Mouse (Mus musculus) hindbrain, embryonic 11.5 days (tissue): ENCODE results near the gene Lrit3. TPM values are rescaled to one million over a fixed set of nuclear protein-coding genes. Genes with fewer than 3 reads are reported as not detected.

Experiments used
- ATAC-seq: fragments of 200-750 bp; cut with Nextera tagmentation; 2 replicates; pipeline ENCODE4 v1.8.0; 2017; ENCODE audit warnings: mild to moderate bottlenecking, moderate TSS enrichment, moderate library complexity; ENCODE audit not compliant: low FRiP score
- DNase-seq: peaks from one replicate; pipeline ENCODE4 v3.0.0-alpha.2; 2015; ENCODE audit warnings: low spot score
- H3K27ac ChIP-seq: fragments of 300-500 bp; sonication (generic); 2 replicates; pipeline ENCODE4 v1.5.1; 2014; ENCODE audit warnings: mild to moderate bottlenecking, low read depth, low read length
- H3K27me3 ChIP-seq: fragments of 300-500 bp; sonication (generic); 2 replicates; pipeline ENCODE4 v1.6.1; 2014; ENCODE audit warnings: mild to moderate bottlenecking, low read length, moderate library complexity, mixed read lengths; ENCODE audit not compliant: control insufficient read depth, insufficient read depth
- H3K36me3 ChIP-seq: fragments of 300-500 bp; sonication (generic); 2 replicates; pipeline ENCODE4 v1.6.1; 2014; ENCODE audit warnings: mild to moderate bottlenecking, low read length, moderate library complexity, mixed read lengths; ENCODE audit not compliant: control insufficient read depth, insufficient read depth
- H3K4me1 ChIP-seq: fragments of 300-500 bp; sonication (generic); replicated peaks from 2 replicates; pipeline ENCODE4 v1.6.1; 2014; ENCODE audit warnings: low read length, mixed read lengths; ENCODE audit not compliant: control insufficient read depth, insufficient read depth
- H3K4me2 ChIP-seq: fragments of 300-500 bp; sonication (generic); replicated peaks from 2 replicates; pipeline ENCODE4 v1.6.1; 2014; ENCODE audit warnings: mild to moderate bottlenecking, low read depth, low read length
- H3K4me3 ChIP-seq: fragments of 300-500 bp; sonication (generic); 2 replicates; pipeline ENCODE4 v1.5.1; 2014; ENCODE audit warnings: low read depth, low read length
- H3K9ac ChIP-seq: fragments of 300-500 bp; sonication (generic); 2 replicates; pipeline ENCODE4 v1.6.1; 2014; ENCODE audit warnings: low read depth, low read length
- H3K9me3 ChIP-seq: fragments of 300-500 bp; sonication (generic); 2 replicates; pipeline ENCODE4 v1.6.1; 2016; ENCODE audit warnings: low read length; ENCODE audit not compliant: control insufficient read depth
- WGBS: fragments of 180-500 bp; shearing (Covaris S2); extraction: QIAGEN DNeasy Blood & Tissue Kit; methylation state at CpG from one replicate; pipeline ENCODE4 v1.1.7; 2014; 5-methylcytosine and 5-hydroxymethylcytosine counted together
- polyA plus RNA-seq: library from polyadenylated mRNA; unstranded; fragments of >200 nt; fragmentation: Nextera tagmentation; extraction: Ambion mirVana; gene quantifications from 2 replicates; pipeline ENCODE4 v1.2.1, GENCODE M21; 2014

Gene Lrit3
- polyA plus RNA-seq, 1 experiment from 2014 or later, result not detected

GRCm38 (mm10) chr3:129827691-129828090, 23.9 kb upstream of the Lrit3 start:
- no peak overlapping the region for H3K4me2 ChIP-seq
- WGBS, result 93% methylated on average over 5 of the region's 5 CpGs
- H3K4me3 ChIP-seq, result no peak overlapping the region
- DNase-seq, result no peak
- ATAC-seq, result no peak
- H3K27me3 ChIP-seq, result no peaks in the 10 kb centered on the region
- no peak overlapping the region for H3K9ac ChIP-seq
- no peak overlapping the region for H3K27ac ChIP-seq
- H3K9me3 ChIP-seq, result no peaks in the 10 kb centered on the region
- H3K4me1 ChIP-seq, result peaks cover 4% of the 10 kb centered on the region
- H3K36me3 ChIP-seq, result 0 out of 2 replicates have a peak, but pooled peaks cover 2% of the 10 kb centered on the region

- H3K4me1 ChIP-seq, result peaks cover 4% of the 10 kb centered on the region
- 0 out of 2 replicates have a peak, but pooled peaks cover 2% of the 10 kb centered on the region for H3K36me3 ChIP-seq
- WGBS, result 89% methylated on average over 10 of the region's 10 CpGs
- H3K9ac ChIP-seq, result no peak overlapping the region
- H3K4me2 ChIP-seq, result no peak overlapping the region
- H3K4me3 ChIP-seq, result no peak overlapping the region
- no peaks in the 10 kb centered on the region for H3K9me3 ChIP-seq
- H3K27ac ChIP-seq, result no peak overlapping the region
- DNase-seq, result no peak
- ATAC-seq, result no peak
- H3K27me3 ChIP-seq, result no peaks in the 10 kb centered on the region
Measured at GRCm38 (mm10) chr3:129826691-129827090, 22.9 kb upstream of the Lrit3 start.

GRCm38 (mm10) chr3:129824891-129825290, 21.1 kb upstream of the Lrit3 start:
- Histone ChIP-seq H3K9me3 (no peaks in the 10 kb centered on the region), H3K4me1 (peaks cover 3% of the 10 kb centered on the region), H3K27me3 (no peaks in the 10 kb centered on the region), H3K4me3 (no peak overlapping the region), H3K9ac (no peak overlapping the region), H3K4me2 (no peak overlapping the region), H3K36me3 (0 out of 2 replicates have a peak, but pooled peaks cover 2% of the 10 kb centered on the region), H3K27ac (no peak overlapping the region)
- DNase-seq (no peak), ATAC-seq (no peak)
- WGBS, result 92% methylated on average over 10 of the region's 10 CpGs

- 96% methylated on average over 4 of the region's 4 CpGs for WGBS
- Histone ChIP-seq H3K27me3 (no peaks in the 10 kb centered on the region), H3K36me3 (0 out of 2 replicates have a peak, but pooled peaks cover 2% of the 10 kb centered on the region), H3K4me1 (no peaks in the 10 kb centered on the region; the same call in 1 of the 2 replicates), H3K27ac (no peak overlapping the region), H3K4me2 (no peak overlapping the region), H3K9ac (no peak overlapping the region), H3K4me3 (no peak overlapping the region), H3K9me3 (no peaks in the 10 kb centered on the region)
- no peak for ATAC-seq
- DNase-seq, result no peak
Measured at GRCm38 (mm10) chr3:129824146-129824545, 20.3 kb upstream of the Lrit3 start.

- 0 out of 2 replicates have a peak, but pooled peaks have one; percentile 56 for ATAC-seq
- Histone ChIP-seq H3K36me3 (0 out of 2 replicates have a peak, but pooled peaks cover 2% of the 10 kb centered on the region), H3K4me3 (no peak overlapping the region), H3K27ac (no peak overlapping the region), H3K9me3 (no peaks in the 10 kb centered on the region), H3K4me2 (no peak overlapping the region), H3K27me3 (no peaks in the 10 kb centered on the region), H3K4me1 (no peaks in the 10 kb centered on the region), H3K9ac (no peak overlapping the region)
- WGBS, result 58% methylated on average over 5 of the region's 5 CpGs
- DNase-seq, result peak; percentile 58
Measured at GRCm38 (mm10) chr3:129823293-129823692, 19.5 kb upstream of the Lrit3 start.

- H3K9me3 ChIP-seq, result no peaks in the 10 kb centered on the region
- DNase-seq (no peak), ATAC-seq (no peak)
- no peaks in the 10 kb centered on the region for H3K27me3 ChIP-seq
- no peak within 1 kb of the TSS for H3K9ac ChIP-seq
- 0 out of 2 replicates have a peak, but pooled peaks cover 2% of the 10 kb centered on the region for H3K36me3 ChIP-seq
- no peak within 1 kb of the TSS for H3K4me3 ChIP-seq
- no peak within 1 kb of the TSS for H3K27ac ChIP-seq
- 72% methylated on average over 11 of the region's 11 CpGs for WGBS
- no peak within 1 kb of the TSS for H3K4me2 ChIP-seq
- H3K4me1 ChIP-seq, result no peaks in the 10 kb centered on the region
Measured at GRCm38 (mm10) chr3:129822206-129822775, 18.5 kb upstream of the Lrit3 start, which contains the start of gene Rrh. Rrh (minus strand) TSS chr3:129822587.

GRCm38 (mm10) chr3:129821736-129822135, 17.9 kb upstream of the Lrit3 start:
- Histone ChIP-seq H3K27ac (no peak overlapping the region), H3K4me3 (no peak overlapping the region), H3K9me3 (no peaks in the 10 kb centered on the region), H3K27me3 (no peaks in the 10 kb centered on the region), H3K36me3 (0 out of 2 replicates have a peak, but pooled peaks cover 2% of the 10 kb centered on the region), H3K4me2 (no peak overlapping the region), H3K9ac (no peak overlapping the region), H3K4me1 (no peaks in the 10 kb centered on the region)
- WGBS, result 89% methylated on average over 8 of the region's 8 CpGs
- ATAC-seq (no peak), DNase-seq (no peak)

GRCm38 (mm10) chr3:129820847-129821246, 17.0 kb upstream of the Lrit3 start:
- Histone ChIP-seq H3K4me3 (no peak overlapping the region), H3K36me3 (0 out of 2 replicates have a peak, but pooled peaks cover 2% of the 10 kb centered on the region), H3K27ac (no peak overlapping the region), H3K27me3 (no peaks in the 10 kb centered on the region), H3K9ac (no peak overlapping the region), H3K9me3 (no peaks in the 10 kb centered on the region), H3K4me2 (no peak overlapping the region), H3K4me1 (no peaks in the 10 kb centered on the region)
- no peak for ATAC-seq
- no peak for DNase-seq
- 73% methylated on average over 9 of the region's 9 CpGs for WGBS

- WGBS, result 91% methylated on average over 2 of the region's 2 CpGs
- Histone ChIP-seq H3K36me3 (no peaks in the 10 kb centered on the region), H3K4me1 (no peaks in the 10 kb centered on the region), H3K27ac (no peak overlapping the region), H3K4me2 (no peak overlapping the region), H3K4me3 (no peak overlapping the region), H3K9ac (no peak overlapping the region), H3K27me3 (no peaks in the 10 kb centered on the region), H3K9me3 (no peaks in the 10 kb centered on the region)
- DNase-seq, result no peak
- no peak for ATAC-seq
Measured at GRCm38 (mm10) chr3:129799011-129799410, 4.8 kb downstream of the Lrit3 start.
